Mouse (Mus musculus) stomach, embryonic 16.5 days (tissue): Measurements from ENCODE around the gene Prl3d3. TPM values are rescaled to one million over a fixed set of nuclear protein-coding genes. Genes with fewer than 3 reads are reported as not detected.
"Not testable (repeated sequence)": the region's sequence is repeated elsewhere in the genome, so short reads cannot be mapped to it uniquely, and the experiment has no call there.

Experiments
- ATAC-seq: fragments of 200-750 bp; cut with Nextera tagmentation; 2 replicates; pipeline ENCODE4 v1.8.0; 2017; ENCODE audit warnings: moderate number of reproducible peaks, moderate TSS enrichment; ENCODE audit not compliant: insufficient read depth, low FRiP score
- H3K27ac ChIP-seq: fragments of 300-500 bp; sonication (generic); 2 replicates; pipeline ENCODE4 v1.5.1; 2014; ENCODE audit warnings: low read length
- H3K27me3 ChIP-seq: fragments of 300-500 bp; sonication (generic); 2 replicates; pipeline ENCODE4 v1.6.1; 2014; ENCODE audit warnings: low read length, control low read depth, mixed read lengths; ENCODE audit not compliant: control insufficient read depth, insufficient read depth
- H3K36me3 ChIP-seq: fragments of 300-500 bp; sonication (generic); 2 replicates; pipeline ENCODE4 v1.6.1; 2014; ENCODE audit warnings: low read length; ENCODE audit not compliant: control insufficient read depth, insufficient read depth
- H3K4me1 ChIP-seq: fragments of 300-500 bp; sonication (generic); 2 replicates; pipeline ENCODE4 v1.6.1; 2014; ENCODE audit warnings: low read length, control low read depth, mixed read lengths; ENCODE audit not compliant: control insufficient read depth, insufficient read depth
- H3K4me2 ChIP-seq: fragments of 300-500 bp; sonication (generic); 2 replicates; pipeline ENCODE4 v1.6.1; 2014; ENCODE audit warnings: low read depth, low read length, mixed read lengths
- H3K4me3 ChIP-seq: fragments of 300-500 bp; sonication (generic); replicated peaks from 2 replicates; pipeline ENCODE4 v1.5.1; 2014; ENCODE audit warnings: mild to moderate bottlenecking, low read length
- H3K9ac ChIP-seq: fragments of 300-500 bp; sonication (generic); 2 replicates; pipeline ENCODE4 v1.6.1; 2014; ENCODE audit warnings: low read length
- H3K9me3 ChIP-seq: fragments of 300-500 bp; sonication (generic); replicated peaks from 2 replicates; pipeline ENCODE4 v1.6.1; 2016; ENCODE audit warnings: low read length, control low read depth; ENCODE audit not compliant: control insufficient read depth
- WGBS: fragments of 180-500 bp; shearing (Covaris S2); extraction: QIAGEN DNeasy Blood & Tissue Kit; methylation state at CpG from one replicate; pipeline ENCODE4 v1.1.7; 2014; 5-methylcytosine and 5-hydroxymethylcytosine counted together
- polyA plus RNA-seq: library from polyadenylated mRNA; unstranded; fragments of >200 nt; fragmentation: Nextera tagmentation; extraction: Ambion mirVana; gene quantifications from 2 replicates; pipeline ENCODE4 v1.2.1, GENCODE M21; 2015

Gene Prl3d3
- polyA plus RNA-seq, result not detected in 2 replicates

GRCm38 (mm10) chr13:27156490-27156889 is at the start of gene Prl3d3:
TSS of gene Prl3d3 (plus strand) at chr13:27156790.
- not testable (repeated sequence) for H3K9me3 ChIP-seq, H3K4me1 ChIP-seq, H3K9ac ChIP-seq, H3K27ac ChIP-seq, H3K4me2 ChIP-seq, H3K4me3 ChIP-seq, ATAC-seq, H3K36me3 ChIP-seq, H3K27me3 ChIP-seq
- 66% methylated on average over 2 of the region's 3 CpGs for WGBS

- ATAC-seq, H3K4me1 ChIP-seq, H3K4me3 ChIP-seq, H3K27me3 ChIP-seq, H3K9me3 ChIP-seq, H3K4me2 ChIP-seq, H3K36me3 ChIP-seq, H3K27ac ChIP-seq, H3K9ac ChIP-seq: not testable (repeated sequence)
- WGBS, result 91% methylated on average over 3 of the region's 4 CpGs
Observed at GRCm38 (mm10) chr13:27121398-27121797, 35.2 kb upstream of the Prl3d3 start, which contains the start of gene Prl3d2. TSS of gene Prl3d2 (plus strand) at chr13:27121698.

- no peak overlapping the region for H3K9ac ChIP-seq
- no peaks in the 10 kb centered on the region for H3K4me1 ChIP-seq
- H3K36me3 ChIP-seq, result no peaks in the 10 kb centered on the region
- H3K4me3 ChIP-seq, result no peak overlapping the region
- ATAC-seq, result no peak
- no peak overlapping the region for H3K27ac ChIP-seq
- WGBS, result 57% methylated on average over 1 of the region's 1 CpGs
- no peaks in the 10 kb centered on the region for H3K9me3 ChIP-seq
- no peak overlapping the region for H3K4me2 ChIP-seq
- H3K27me3 ChIP-seq, result no peaks in the 10 kb centered on the region
Observed at GRCm38 (mm10) chr13:27148264-27148663, 8.3 kb upstream of the Prl3d3 start.

DNA sequence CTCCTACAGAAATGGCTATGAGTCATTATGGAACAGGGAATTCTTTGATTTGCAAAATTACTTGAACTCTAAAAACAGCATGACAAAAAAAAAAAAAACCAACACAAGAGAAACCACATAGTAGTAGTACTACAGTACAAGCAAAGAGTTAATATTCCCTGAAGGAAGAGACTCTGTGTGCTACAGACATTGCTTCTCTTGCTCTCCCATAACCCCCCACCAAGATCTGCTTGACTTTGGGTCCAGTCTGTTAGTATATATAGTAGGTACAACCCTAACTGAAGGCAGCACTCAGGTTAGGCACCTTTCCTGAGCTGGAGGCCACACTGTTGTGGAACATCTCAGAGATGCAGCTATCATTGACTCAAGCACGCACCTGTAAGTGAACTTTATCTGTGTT is 39.8 kb downstream of the Prl3d3 start, which contains the start of gene Prl3c1:
Gene Prl3c1, plus strand, starts transcription at position 301 of the 400 bp plus-strand sequence.
- Histone ChIP-seq H3K4me1 (no peaks in the 10 kb centered on the region), H3K27me3 (no peaks in the 10 kb centered on the region), H3K4me3 (no peak within 1 kb of the TSS), H3K4me2 (no peak within 1 kb of the TSS), H3K36me3 (no peaks in the 10 kb centered on the region), H3K9ac (no peak within 1 kb of the TSS), H3K27ac (no peak within 1 kb of the TSS), H3K9me3 (no peaks in the 10 kb centered on the region)
- WGBS, result 81% methylated on average over 1 of the region's 1 CpGs
- no peak for ATAC-seq

Other genes starting within 250 kb of the Prl3d3 start
- not detected in 2 replicates for gene Prl, start 99.2 kb upstream of the Prl3d3 start, polyA plus RNA-seq
- gene Prl3d1, start 62.6 kb upstream of the Prl3d3 start, polyA plus RNA-seq, result not detected in 2 replicates
- gene Prl3d2, start 35.1 kb upstream of the Prl3d3 start, polyA plus RNA-seq, result not detected in 2 replicates
- not detected in 2 replicates for gene Prl3c1, start 39.9 kb downstream of the Prl3d3 start, polyA plus RNA-seq
- not detected in 2 replicates for gene Prl3b1, start 85.1 kb downstream of the Prl3d3 start, polyA plus RNA-seq
- not detected in 2 replicates for gene Prl3a1, start 102.6 kb downstream of the Prl3d3 start, polyA plus RNA-seq
- not detected in 2 replicates for gene Prl6a1, start 155.8 kb downstream of the Prl3d3 start, polyA plus RNA-seq
- not detected in 2 replicates for gene Prl8a2, start 188.9 kb downstream of the Prl3d3 start, polyA plus RNA-seq
- gene Prl2b1, start 234.1 kb downstream of the Prl3d3 start, polyA plus RNA-seq, result not detected in 2 replicates